Mouse (Mus musculus) gastrocnemius, postnatal 36 days (tissue): Measurements from ENCODE around the gene Paqr4. TPM values are rescaled to one million over a fixed set of nuclear protein-coding genes. Genes with fewer than 3 reads are reported as not detected.

Experiments used
- DNase-seq, 2 experiments: peaks; one replicate each; pipeline ENCODE4 v3.0.0; 2022
- intact Hi-C: fragments of 180-260 bp; cut with DNase I; formaldehyde crosslinking; loops from one replicate; pipeline ENCODE4 v1.15.1; 2025
- total RNA-seq, 2 experiments: library from RNA; stranded (reverse); gene quantifications; 2 replicates each; pipeline ENCODE4 v1.2.3; 2021

The Paqr4 gene
- total RNA-seq, 2 experiments from 2014 or later, result 3.6 to 4.0 TPM

DNA sequence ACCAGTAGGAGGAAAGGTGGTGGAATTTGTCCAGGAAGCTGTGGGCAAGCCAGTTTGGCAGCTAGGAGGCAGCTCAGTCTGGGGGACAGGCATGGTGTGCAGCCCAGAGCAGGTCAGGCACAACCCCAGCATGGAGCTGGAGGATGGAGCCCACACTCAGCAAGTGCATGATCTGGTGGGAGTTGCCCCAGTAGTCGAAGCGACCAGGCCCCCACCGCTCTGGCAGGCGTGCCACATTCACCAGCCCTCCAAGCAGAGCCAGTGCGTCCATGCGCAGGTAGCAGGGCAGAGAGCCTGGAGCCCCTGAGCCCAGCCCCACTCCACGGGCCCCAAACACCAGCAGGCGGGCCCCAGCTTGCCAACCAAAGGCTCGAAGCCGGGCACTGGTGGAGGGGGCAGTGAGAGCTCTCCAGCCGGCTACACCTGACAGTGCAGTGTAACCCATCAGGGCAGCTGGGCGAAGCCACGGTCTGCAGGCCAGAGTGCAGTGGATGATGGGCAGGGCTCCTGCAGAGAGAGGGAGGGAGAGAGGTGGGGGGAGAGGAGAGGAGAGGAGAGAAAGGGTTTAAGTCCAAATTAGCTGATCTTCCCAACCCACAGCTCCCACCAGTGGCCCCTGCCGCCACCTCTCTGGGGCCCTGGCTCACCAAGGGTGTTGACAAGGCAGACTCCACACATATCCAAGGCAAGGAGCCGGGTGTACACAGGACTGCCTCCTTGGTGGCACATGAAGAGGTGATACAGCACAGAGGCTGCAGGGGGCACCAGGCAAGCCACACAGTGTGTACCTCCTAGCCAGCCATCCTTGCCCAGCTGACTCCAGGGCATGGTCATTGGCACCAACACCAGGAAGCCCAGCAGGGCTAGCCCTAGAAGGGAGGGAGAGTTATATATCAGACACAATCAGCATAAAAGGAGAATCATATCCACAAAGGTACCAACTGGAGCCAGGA is 2.9 kb downstream of the Paqr4 start:
- no peak for DNase-seq
- intact Hi-C loops, result no loop called here

DNA sequence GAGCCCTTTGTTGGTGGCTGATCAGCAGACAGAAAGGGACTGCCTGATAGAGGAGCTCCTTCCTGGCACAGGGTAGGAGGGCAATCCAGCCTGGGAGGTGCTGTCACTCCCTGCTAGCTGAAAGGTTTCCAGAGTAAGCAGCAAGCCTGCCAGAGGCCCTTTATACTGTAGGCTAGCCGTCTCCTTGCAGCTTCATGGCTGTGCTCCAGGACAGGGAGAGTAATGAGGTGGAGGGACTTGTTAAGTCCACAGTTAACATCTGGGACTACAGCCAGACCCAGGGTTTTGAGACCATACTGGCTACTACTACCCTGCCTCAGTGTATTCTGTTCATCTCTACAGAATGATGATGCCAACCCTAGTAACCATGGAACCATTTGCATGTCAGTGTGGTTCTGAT is 6.3 kb downstream of the Paqr4 start:
- intact Hi-C loops, result no loop called here
- DNase-seq, result no peak

DNA sequence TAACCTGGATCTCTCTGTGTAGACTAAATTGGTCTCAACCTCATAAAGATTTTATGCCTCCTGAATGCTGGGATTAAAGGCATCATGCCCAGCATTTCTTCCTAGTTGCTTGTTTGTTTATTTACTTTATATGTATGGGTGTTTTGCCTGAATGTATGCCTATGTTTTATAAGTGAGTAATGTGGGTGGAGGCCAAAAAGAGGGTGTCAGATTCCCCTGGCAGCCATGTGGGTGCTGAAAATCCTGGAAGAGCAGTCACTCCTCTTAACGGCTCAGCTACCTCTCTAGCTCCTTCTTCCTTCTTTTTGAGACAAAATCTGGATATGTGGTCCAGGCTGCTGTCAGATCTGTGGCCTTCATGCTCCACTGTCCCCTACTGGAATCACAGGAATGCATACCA is 10.2 kb downstream of the Paqr4 start:
- intact Hi-C loops, result no loop called here
- DNase-seq, result no peak

DNA sequence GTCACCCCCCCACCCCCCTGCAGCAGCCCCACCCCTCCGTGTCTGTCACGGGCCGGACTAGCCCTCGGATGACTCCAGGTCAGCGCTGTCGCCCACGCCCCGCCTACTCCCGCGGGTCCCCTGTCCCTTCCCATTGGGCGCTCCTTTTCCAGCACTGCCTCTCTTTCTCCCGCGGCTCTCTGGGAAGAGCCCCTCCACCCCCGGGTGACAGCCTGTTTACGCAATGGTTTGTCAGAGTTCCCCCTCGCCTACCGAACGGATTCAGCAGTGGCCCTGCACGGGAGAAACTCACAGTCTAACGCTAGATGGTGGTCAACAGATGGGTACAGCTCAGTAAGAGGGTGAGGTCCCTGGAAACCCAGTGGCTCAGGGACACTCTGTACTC is 13.9 kb downstream of the Paqr4 start:
- DNase-seq, result peak; percentile 68 to 82
- intact Hi-C loops, result no loop called here

DNA sequence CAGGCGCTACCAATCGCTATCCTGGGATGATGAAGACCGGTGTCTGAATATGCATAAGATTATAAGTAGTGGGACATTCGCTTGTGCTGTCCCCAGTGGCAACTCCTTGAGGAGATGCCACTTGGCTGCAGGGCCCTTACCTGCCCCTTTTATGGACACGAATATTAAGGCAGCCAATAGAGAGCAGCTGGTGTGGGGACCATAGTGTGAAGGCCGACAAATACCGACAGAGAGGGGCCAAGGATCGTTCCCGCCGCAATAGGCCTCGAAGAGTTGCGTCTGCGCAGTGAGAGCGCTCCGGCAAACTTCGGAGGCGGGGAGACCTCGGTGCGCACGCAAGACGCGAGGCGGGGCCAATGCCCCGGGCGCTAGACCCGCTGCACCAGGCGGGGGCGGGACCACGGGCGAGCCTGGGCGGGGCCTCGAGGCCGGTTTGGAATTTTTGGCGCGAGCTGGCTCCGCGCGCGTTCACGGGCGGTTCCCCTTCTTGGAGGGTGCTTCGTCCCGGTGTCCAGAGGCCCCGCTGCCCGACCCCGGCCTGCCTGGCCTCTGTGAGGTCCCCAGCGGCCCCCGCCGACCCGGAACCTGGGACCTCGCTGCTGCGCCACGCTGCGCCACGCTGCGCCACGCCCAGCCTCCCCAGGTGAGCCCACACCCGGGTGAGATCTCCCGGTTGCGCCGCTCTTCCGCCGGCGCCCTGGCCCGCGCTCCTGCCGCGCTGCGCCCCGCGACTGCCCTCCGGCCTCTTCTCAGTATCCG is 14.5 kb downstream of the Paqr4 start, which contains the start of gene Pkmyt1:
Gene Pkmyt1 (plus strand): TSS at position 338 of the 759 bp plus-strand sequence.
- intact Hi-C loops, result no loop called here
- DNase-seq, result peak; percentile 93 to 95

DNA sequence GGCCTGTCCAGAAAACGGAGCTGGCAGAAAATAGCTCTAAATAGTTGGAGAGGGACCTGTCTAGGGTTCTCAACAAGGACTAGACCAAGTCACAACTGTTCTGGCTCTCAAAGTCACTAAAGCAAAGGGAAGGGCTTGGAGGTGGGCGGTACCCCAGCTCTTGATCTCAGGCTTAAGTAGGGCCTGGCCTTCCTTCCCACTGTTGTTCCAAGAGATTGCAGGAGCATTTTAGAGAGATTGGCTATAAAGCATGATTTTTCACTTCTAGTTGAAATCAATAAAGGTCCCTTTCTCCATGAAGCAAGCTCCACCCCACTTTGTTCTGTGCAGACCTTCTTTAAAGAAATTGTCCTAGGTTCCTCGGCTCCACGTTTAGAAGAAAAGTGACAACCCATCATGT is 15.2 kb downstream of the Paqr4 start:
- no peak for DNase-seq
- intact Hi-C loops, result no loop called here

DNA sequence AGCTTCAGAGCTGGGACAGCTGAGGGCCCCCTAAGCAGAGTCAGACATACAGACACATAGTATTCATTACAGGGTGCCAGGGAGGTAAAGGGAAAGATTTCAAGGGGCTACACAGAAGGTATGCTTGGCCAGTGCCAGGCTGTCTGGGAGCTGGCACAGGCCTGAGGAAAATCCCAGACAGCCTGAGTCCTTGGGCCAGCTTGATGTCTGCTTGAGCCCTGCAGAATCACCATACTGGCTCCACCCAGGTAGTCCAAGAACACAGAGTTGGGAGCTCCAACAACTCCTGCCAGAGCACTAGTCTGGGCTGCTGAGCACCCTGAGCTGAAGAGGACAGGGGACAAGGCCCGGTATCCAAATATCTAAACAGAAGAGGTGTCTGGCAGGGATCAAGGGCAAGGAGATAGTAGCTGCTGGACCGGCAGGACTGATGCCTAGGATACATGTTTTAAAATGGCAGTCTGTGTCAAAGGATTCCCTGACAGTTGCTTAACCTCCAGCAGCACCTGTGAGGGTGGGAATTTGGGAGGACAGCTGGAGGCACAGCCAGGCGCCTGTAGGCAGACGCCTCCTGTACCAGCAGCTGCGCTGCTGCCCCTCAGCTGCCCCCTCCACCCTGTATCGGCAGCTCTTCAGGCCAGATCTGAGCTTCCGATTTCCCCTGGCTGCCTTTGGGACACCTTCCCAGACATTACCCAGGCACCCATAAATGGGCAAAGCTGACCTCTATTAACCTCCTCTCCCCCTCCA is 18.1 kb downstream of the Paqr4 start, which contains the start of gene 1520401A03Rik:
Gene 1520401A03Rik (minus strand): TSS at position 408 of the 750 bp plus-strand sequence.
- no peak for DNase-seq
- intact Hi-C loops, result no loop called here

DNA sequence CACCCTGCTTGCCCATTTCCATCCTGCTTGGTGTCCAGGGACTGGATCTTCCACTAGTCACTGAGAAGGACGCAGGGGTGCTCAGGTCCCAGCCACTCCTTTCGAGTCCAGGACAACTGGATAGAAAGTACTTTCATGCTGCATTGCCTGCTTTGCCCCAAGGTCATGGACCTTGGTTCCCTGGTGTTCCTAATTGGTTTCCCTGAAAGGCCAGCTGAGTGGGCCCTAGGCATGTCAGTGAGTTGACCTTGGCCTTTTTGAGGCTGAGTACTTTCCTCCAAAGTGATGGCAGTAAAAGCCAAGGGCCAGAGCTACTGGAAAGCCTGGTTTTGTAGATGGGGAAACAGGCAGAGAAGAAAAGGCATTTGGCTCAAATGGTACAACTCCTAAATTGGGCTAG is 18.8 kb downstream of the Paqr4 start:
- intact Hi-C loops, result no loop called here
- DNase-seq, result no peak

DNA sequence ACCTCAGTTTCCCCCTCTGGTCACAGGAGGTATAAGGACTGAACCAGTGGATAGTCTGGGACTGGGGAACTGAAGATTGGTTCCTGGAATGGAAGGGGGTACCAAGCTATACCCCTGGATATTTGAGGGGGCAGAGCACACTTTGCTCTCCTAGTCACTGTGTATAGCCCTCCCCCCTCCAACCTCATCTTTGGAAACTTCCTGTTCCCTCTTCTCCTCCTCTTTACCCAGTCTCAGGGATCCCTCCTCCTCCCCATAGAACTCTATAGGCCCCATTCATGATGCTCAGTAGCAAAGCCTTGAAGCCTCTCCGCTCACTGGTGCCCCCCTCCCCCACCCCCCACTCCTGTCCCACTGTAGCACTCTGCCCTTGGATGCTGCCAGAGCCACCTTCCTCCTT is 21.2 kb downstream of the Paqr4 start:
- DNase-seq, result no peak
- intact Hi-C loops, result no loop called here

DNA sequence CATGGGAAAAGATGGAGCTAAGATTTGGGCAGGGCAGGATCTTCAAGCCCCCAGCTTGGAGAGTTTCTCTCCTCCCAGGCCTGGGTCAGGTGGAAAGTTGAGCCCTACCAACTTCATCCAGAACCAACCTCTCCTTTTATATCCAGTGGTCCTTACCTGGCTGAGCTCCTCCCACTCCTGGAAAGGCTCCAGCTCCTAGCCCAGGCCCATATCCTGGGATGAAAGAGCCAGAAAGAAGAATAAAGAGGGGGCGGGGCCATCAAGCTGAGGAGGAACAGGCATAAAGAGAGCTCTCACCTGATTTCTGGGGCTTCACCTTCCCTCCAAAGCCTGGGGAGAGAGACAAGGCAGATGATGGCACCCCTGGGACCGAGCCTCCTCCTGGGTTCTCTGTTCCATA is 23.7 kb downstream of the Paqr4 start:
- no peak for DNase-seq
- intact Hi-C loops, result no loop called here

DNA sequence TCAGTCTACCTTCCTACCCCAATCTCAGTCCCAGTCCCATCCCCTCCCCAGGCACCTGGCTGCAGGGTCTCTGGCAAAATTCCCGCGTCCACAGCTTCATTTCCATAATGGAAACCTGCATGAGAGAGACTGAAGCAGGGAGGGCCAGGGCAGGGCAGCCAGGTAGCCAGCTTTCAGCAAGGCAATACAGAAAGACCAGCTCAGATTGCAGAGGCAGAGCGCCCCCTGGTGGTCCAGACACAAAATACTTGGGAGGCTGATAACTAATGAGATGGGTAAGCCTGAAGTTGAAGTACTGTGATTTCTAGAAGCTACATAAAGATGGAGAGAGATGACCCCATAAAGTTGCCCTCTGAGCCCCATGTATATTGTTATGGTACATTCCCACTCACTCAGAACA is 34.5 kb downstream of the Paqr4 start:
- peak; percentile 55 to 62 for DNase-seq
- intact Hi-C loops, result loop anchor here (2.0 to 5.0 kb wide), 2 partner anchors 45 to 134 kb away; partner anchors contain the start of gene Bicdl2

DNA sequence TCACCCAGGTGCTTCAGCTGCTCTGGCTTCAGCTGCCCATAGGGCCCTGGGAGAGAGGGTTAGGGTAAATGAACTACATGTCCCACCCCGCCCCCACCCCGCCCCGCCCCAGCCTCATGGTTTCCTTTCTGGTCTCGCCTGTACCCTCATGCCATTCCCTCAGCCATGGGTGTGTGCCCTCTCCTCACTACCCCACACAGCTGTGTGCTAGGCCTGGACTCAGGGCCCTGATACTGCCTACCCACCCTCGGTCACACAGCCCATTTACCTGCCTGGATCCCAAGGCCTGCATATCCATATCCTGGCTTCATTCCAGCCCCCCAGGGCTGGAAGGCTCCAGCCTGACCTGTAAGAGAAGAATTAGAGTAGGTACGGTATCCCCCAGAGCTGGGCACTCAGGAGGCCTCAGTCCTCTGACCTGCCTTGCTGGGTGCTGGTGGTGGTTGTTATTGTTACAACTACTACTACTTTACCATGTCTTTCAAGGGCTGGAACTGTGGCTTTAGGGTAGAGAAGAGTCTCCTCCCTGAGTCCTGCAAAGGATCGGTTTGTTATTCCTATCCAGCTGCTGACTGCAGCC is 35.1 kb downstream of the Paqr4 start:
- no peak for DNase-seq
- intact Hi-C loops, result loop anchor here (2.0 to 5.0 kb wide), 2 partner anchors 45 to 133 kb away; partner anchors contain the start of gene Bicdl2

DNA sequence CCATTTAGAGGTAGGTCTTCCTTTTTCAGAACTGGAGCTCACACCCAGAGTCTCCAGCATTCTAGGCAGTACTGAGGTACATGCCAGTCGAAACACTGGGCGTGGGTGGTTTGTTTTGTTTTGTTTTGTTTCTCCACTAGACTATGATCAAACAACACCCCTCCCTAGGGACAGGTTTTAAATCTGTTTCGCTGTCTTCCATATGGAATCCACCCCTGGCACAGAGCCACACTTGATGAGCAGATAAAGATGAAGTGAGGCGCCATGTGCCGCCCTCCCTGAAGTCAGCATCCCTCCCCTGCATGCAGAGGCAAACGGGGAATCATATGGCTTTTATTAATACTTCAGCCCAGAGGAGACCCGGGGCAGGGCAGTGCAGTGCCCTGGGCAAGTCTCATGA is 35.9 kb downstream of the Paqr4 start:
- intact Hi-C loops, result loop anchor here (5.0 kb wide), 1 partner anchor 132 kb away; no protein-coding TSS in a partner anchor
- no peak for DNase-seq

DNA sequence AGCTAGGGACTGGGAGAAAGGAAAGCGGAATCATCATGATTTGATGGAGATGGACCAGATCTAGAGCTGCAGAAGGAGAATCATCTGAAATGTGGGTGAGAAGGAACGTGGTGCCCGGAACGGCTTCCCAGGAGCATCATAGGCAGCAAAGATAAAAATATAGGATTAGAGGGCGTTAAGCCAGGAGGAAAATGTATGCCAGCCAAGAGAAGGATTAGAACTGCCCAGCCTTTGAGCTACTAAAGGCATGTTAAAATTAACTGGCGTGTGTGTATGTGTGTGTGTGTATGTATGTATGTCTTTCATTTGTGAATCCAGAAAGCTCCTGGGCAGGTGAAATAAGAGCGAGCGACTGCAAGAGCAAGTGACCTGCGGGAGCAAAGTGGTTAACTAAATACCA is 37.4 kb downstream of the Paqr4 start:
- intact Hi-C loops, result no loop called here
- DNase-seq, result no peak

DNA sequence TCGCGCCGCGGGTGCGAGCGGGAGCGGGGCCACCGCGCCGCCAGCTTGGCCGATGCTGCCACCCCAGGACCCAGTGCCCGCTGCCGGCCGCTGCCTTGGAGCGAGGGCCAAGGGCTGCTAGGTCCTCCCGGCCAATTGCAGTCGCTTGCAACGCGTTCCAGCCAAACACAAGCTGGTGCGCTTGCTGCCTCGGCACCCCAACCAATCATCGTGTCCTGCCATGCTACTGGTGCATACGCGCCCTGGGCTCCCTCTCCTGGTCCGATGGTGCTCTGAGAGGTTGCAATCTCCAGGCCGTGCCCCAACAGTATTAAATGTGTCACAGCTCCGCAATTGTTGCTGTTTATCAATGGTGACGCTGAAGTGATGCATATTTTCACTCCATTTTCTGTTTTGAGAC is 40.6 kb downstream of the Paqr4 start:
- DNase-seq, result peak; percentile 79 to 89
- intact Hi-C loops, result no loop called here

DNA sequence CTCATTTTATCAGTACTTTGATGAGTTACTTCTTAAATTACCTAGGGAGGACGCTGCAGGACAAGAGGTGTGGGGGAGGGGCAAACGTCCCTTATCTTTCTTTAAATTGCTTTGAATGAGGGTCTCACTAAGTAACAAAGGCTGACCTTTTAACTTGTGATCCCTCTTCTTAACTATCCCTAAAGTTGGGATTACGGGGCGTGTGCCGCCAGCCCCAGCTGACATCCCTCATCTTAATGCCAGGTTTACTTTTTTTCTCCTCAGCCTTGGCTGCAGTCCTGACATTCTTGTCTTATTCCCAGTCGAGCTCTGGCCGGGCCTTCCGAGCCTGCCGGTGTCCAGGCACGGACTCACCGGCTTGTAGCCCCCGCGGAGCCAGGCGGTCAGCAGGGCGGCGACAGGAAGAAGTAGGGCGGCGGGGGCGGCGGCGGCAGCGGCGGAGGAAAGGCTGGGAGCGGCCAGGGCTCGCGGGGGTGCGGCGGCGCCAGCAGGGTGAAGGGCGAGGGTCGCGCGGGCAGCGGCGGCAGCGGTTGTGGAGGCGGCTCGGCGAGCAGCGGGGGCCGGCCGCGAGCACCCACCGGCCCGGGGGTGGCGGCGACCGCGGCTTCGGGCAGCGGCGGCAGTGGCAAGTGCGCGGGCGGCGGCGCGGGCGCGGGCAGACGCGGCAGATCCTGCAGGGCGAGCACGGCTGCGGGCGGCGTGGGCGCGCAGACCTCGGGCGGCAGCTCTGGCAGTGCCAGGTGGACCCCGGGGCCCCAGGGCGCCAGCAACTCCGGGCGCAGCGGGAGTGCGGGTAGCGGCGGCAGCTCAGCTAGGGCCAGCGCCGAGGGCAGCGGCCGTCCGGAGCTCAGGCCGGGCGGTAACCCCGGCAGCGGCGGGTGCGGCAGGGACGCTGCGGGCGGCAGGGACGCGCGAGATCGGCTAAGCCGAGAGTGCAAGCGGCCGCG is 41.3 kb downstream of the Paqr4 start:
- DNase-seq, result peak in 1 of 2 experiments; percentile 40
- intact Hi-C loops, result no loop called here

DNA sequence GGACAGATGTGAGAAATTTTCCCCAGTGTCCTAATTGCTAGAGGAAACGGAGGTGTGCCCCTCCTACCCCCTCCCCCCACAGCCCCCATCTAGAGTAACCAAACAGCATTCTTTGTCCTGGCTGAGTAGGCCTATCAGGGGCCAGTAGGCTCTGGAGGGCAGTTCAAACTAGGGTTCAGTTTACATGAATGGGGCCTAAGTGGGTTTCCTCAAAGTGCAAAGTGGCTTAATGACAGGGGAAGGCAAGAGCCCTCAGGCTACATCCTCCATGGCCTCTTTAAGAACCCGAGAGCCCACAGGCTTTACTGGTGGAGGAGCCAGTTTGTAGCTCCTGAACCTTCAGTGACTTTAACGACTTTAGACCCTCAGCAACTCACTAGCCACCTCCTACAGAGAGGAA is 44.9 kb downstream of the Paqr4 start:
- intact Hi-C loops, result no loop called here
- no peak for DNase-seq

DNA sequence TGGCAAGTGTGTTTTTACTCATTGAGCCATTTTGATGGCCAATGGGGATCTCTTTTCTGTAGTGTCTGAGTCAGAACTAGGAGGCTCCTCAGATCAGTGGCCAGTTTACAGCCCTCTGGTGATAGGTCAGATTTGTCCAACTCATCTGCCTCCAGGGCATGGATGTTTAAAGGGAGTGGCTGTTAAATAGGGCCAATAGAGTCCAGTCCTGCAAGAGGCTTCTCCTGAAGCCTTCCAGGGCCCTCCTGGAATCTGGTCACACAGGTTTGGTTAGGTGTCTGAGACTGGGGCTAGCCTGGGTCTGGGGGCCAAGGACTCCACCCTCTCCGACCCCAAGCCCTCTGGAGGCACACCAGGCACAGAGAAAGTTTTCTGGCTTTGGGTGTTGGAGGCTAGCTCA is 46.2 kb downstream of the Paqr4 start:
- DNase-seq, result no peak
- intact Hi-C loops, result no loop called here
